8 mouse cellular contexts compared by ENCODE assay signal in the genomic region with DNA sequence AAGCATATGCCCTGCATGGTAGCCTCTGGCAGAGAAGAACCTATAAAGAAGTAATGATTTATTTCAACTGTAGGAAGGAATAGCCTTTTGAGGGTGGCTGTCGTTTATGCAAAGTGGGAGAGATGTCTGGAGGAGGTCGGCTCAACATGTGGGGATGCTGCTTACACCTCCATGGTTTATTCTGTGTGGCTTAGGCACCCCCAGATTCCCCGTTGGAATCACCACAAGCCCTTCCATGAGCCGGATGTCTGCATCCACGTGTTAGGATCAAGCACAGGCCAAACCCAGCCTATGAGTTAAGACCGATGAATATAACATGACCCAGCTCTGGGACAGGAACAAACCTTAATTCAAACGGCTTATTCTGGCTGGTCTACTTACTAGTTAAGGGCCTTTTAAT.
DNase-seq lines count a peak whose midpoint lies in the region; ATAC-seq and TF ChIP-seq lines count a peak whose summit lies in the region.
"Had no signal": no experiment of that assay in that cellular context is flagged by ENCODE, and none has a peak within 500 bp of the region (broad histone marks: within the 10 kb centered on the region; RNA-seq: fewer than 3 reads in every experiment).

No protein-coding gene starts in this region.

- H3K9me3 ChIP-seq in lung, embryonic 14.5 days (ENCODE audit: low read depth, low read length), result no peaks in the 10 kb centered on the region
- no peaks in the 10 kb centered on the region for H3K9me3 ChIP-seq in forebrain, embryonic 15.5 days
- no peaks in the 10 kb centered on the region for H3K9me3 ChIP-seq in limb, embryonic 10.5 days (replicated peaks)
- H3K9me3 ChIP-seq in stomach, embryonic 14.5 days (ENCODE audit: control insufficient read depth, low read depth, low read length), result no peaks in the 10 kb centered on the region

- H3K27ac ChIP-seq in lung, embryonic 14.5 days (ENCODE audit: low read depth), result peak overlapping the region; percentile 94
- H3K27ac ChIP-seq in forebrain, embryonic 15.5 days (replicated peaks), result peak overlapping the region; percentile 70
- peak overlapping the region; percentile 95 for H3K27ac ChIP-seq in limb, embryonic 10.5 days
- peak overlapping the region; percentile 94 for H3K27ac ChIP-seq in stomach, embryonic 14.5 days (ENCODE audit: low read length)

- H3K36me3 ChIP-seq in lung, embryonic 14.5 days (ENCODE audit: insufficient read depth), result no peaks in the 10 kb centered on the region
- H3K36me3 ChIP-seq in forebrain, embryonic 15.5 days, result no peaks in the 10 kb centered on the region
- no peaks in the 10 kb centered on the region for H3K36me3 ChIP-seq in limb, embryonic 10.5 days
- H3K36me3 ChIP-seq in stomach, embryonic 14.5 days (ENCODE audit: control insufficient read depth, insufficient read depth, low read length), result no peaks in the 10 kb centered on the region

- no peak for ATAC-seq in lung, embryonic 14.5 days (ENCODE audit: insufficient read depth)
- ATAC-seq in forebrain, embryonic 15.5 days (replicated peaks), result no peak
- no peak for ATAC-seq in stomach, embryonic 14.5 days (ENCODE audit: insufficient number of reproducible peaks, insufficient read depth, low FRiP score, low read depth)

- whole genome bisulfite sequencing in lung, embryonic 14.5 days, result 17% methylated on average over 7 of the region's 7 CpGs
- WGBS in forebrain, embryonic 15.5 days, result 64% methylated on average over 7 of the region's 7 CpGs
- 37% methylated on average over 7 of the region's 7 CpGs for WGBS in limb, embryonic 10.5 days
- WGBS in stomach, embryonic 14.5 days, result 15% methylated on average over 7 of the region's 7 CpGs

- H3K27me3 ChIP-seq in lung, embryonic 14.5 days (ENCODE audit: insufficient read depth, low read length), result no peaks in the 10 kb centered on the region
- no peaks in the 10 kb centered on the region for H3K27me3 ChIP-seq in forebrain, embryonic 15.5 days
- no peaks in the 10 kb centered on the region for H3K27me3 ChIP-seq in limb, embryonic 10.5 days (ENCODE audit: low read depth, poor library complexity, severe bottlenecking)
- H3K27me3 ChIP-seq in stomach, embryonic 14.5 days (ENCODE audit: control insufficient read depth, insufficient read depth, low read length), result no peaks in the 10 kb centered on the region

- no peak for TF ChIP-seq CTCF in lung, embryonic 14.5 days (IDR thresholded peaks at IDR 0.05; ENCODE audit: low read depth)

- peak overlapping the region; percentile 44 for H3K4me3 ChIP-seq in lung, embryonic 14.5 days (ENCODE audit: low read depth, low read length)
- no peak overlapping the region for H3K4me3 ChIP-seq in forebrain, embryonic 15.5 days
- H3K4me3 ChIP-seq in limb, embryonic 10.5 days, result peak overlapping the region; percentile 61
- peak overlapping the region; percentile 42 for H3K4me3 ChIP-seq in stomach, embryonic 14.5 days (ENCODE audit: low read depth, low read length)

- H3K4me1 ChIP-seq in lung, embryonic 14.5 days (ENCODE audit: insufficient read depth), result peaks cover 26% of the 10 kb centered on the region
- H3K4me1 ChIP-seq in forebrain, embryonic 15.5 days, result peaks cover 35% of the 10 kb centered on the region
- H3K4me1 ChIP-seq in limb, embryonic 10.5 days, result peaks cover 65% of the 10 kb centered on the region
- H3K4me1 ChIP-seq in stomach, embryonic 14.5 days (ENCODE audit: control insufficient read depth, insufficient read depth, low read length), result peaks cover 39% of the 10 kb centered on the region

- peak overlapping the region; percentile 74 for H3K4me2 ChIP-seq in lung, embryonic 14.5 days
- H3K4me2 ChIP-seq in forebrain, embryonic 15.5 days (replicated peaks), result peak overlapping the region; percentile 8; the same call in 1 of the 2 replicates
- peak overlapping the region; percentile 61 for H3K4me2 ChIP-seq in stomach, embryonic 14.5 days (replicated peaks; ENCODE audit: low read depth, low read length)

- peak overlapping the region; percentile 59 for H3K9ac ChIP-seq in lung, embryonic 14.5 days
- no peak overlapping the region for H3K9ac ChIP-seq in forebrain, embryonic 15.5 days (replicated peaks)
- peak overlapping the region; percentile 28; the same call in 1 of the 2 replicates for H3K9ac ChIP-seq in stomach, embryonic 14.5 days (replicated peaks; ENCODE audit: low read depth, low read length)

- peak; percentile 50 for DNase-seq in lung, embryonic 14.5 days
- DNase-seq in lung, adult 18-20 months, result no peak
- DNase-seq in limb, embryonic 10.5 days (ENCODE audit: low spot score), result peak; percentile 36
- DNase-seq in T-cell, adult 2 months (ENCODE audit: low spot score), result no peak
- no peak for DNase-seq in cerebellum, postnatal 14 days
- DNase-seq: kidney, postnatal 14 days had no signal

Comparison
In these comparisons a context has a peak if more than half of its experiments do, and no peak if none do; other contexts are left out.
1. DNase-seq: peak in lung, embryonic 14.5 days (single experiment) and limb, embryonic 10.5 days (single experiment); none in lung, adult 18-20 months (0 of 2), T-cell, adult 2 months (single experiment) and cerebellum, postnatal 14 days (0 of 2).
2. H3K4me2 ChIP-seq: peak in every context shown above with its lines; median percentile 74 in lung, embryonic 14.5 days; 61 in stomach, embryonic 14.5 days; 8 in forebrain, embryonic 15.5 days.
3. Peak in every context shown above with its lines, with median percentiles within 50 percentile points of each other: H3K27ac ChIP-seq.